Mouse (Mus musculus): ENCODE measurements around the gene Snx6.

DNA sequence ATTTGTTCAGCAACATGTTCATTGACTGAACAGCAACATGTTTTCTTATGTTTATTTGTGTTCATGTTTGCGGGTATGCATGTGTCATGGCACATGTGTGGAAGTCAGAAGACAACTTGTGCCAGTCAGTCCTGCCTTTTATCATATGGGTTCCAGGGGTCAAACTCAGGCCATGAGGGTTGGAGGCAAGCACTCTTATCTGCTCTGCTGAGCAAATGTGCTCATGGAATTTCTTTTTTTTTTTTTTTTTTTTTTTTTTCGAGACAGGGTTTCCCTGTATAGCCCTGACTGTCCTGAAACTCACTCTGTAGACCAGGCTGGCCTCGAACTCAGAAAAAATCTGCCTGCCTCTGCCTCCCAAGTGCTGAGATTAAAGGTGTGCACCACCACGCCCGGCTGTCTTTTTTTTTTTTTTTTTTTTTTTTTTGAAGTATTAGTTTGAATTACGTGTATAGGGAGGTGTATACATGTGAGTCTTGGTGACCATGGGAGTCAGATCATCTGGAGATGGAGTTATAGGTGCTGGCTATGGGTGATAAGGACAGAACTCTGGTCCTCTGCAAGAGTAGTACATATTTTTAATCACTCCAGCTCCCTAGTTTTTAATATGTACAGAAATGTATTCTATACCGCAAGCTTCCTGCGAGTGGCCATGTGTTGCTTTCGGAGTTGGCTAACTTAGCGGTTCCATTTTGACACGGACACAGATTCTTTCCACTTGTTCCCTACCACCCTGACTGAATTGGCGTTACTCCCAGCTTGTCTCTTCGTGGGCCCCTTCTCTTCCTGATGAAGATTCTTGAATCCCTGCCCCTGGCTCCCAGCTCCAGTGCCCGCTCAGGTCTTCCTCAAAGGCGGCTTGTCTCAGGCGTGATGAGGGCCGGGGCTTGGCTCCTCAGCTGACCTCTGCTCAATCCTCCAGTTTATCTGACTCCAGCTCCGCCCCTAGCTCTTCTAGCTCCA lies 40.4 kb upstream of the Snx6 start:
- TF ChIP-seq POLR2A (IDR thresholded peaks at IDR 0.05; ENCODE audit: low read depth, low read length) (no peak), CTCF (IDR thresholded peaks at IDR 0.05; ENCODE audit: extremely low read depth, insufficient read length, insufficient replicate concordance, low read depth, low read length) (no peak)
